Mouse (Mus musculus) frontal cortex, adult (tissue): ENCODE data around the gene Rpl18a.
"Not testable (repeated sequence)": the region's sequence is repeated elsewhere in the genome, so short reads cannot be mapped to it uniquely, and the experiment has no call there.

ENCODE experiments used
- ATAC-seq: cut with Nextera tagmentation; 2 replicates; pipeline ENCODE4 v1.9.2; 2017; ENCODE audit warnings: mild to moderate bottlenecking, moderate library complexity, mixed read lengths; ENCODE audit not compliant: low TSS enrichment

Gene Rpl18a

DNA sequence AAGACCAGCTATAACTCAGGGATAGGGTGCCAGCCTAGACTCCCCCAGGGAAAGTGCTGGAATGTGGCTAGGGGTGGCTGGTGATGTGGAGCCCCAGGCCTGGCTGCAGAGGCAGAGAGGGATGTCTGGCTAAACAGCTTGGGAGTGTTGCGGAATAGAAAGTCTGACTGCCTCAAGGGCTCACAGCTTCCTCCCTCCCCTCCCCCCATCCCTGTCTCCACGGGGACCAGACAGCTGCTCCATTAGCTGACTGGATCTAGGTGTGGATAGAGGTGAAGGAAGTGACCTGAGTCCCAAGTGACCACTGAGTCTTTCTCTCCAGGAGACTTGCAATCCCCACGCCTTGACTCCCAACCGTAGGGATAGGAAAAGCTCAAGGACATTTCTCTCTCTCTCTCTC lies 5.9 kb upstream of the Rpl18a start:
- ATAC-seq = no peak

DNA sequence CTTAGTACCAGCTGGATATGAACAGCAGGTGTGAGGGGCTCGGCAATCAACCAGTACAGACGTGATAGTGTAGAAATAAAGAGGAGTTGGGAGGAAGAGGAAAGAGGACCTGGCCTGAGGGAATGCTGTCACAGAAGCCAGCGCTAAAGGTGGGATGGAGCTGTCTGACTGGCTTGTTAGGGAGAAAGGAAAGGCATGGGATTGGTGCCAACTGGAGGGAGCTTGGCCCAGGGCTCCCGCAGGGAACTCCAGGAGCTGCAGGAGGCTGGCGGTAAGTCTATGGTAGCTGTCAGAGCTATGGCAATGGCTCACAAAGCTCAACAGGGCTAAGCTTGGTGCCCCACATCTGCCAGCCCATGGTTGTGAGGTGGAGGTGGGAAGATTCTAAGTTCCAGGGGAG lies 5.0 kb upstream of the Rpl18a start:
- no peak for ATAC-seq

DNA sequence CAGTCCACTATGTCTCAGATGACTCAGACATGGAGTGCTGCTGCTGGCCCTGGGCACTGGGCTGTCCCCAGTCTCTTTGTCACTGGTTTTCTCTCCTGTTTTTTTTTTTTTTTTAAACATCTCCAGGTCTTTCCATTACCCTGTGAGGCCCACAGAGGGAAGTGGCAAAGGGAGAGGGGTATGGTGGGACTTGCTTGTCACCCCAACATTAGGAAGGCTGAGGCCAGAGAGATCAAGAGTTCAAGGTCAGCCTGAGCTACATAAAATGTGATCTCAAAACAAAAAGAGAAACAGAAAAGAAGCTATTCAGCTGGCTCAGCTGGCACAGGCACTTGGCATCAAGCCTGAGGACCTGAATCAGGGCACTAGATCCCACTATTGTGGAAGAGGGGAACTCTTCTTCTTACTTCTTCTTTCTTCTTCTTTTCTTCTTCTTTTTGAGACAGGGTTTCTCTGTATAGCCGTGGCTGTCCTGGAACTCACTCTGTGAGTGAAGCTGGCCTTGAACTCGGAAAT lies 3.7 kb upstream of the Rpl18a start:
- ATAC-seq = no peak

DNA sequence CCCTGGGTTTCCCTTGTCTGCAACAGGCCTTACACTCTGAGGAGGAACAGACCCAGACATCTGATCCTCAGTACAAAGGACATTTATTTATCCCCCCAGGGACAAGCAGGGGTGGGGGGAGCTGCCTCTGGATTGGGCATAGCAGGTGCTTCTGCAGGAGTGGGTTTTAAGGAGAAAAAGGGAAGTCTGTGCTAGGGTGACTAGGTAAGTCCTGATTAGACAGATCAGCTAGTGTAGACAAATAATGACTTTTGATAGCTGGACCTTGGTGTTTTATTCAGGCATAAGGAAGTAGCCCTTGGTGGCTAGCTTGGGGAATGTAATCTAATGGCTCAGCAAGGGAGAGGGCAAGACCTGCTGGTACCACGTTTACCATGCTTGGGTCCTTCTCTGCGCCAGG lies 2.0 kb upstream of the Rpl18a start:
- no peak for ATAC-seq

DNA sequence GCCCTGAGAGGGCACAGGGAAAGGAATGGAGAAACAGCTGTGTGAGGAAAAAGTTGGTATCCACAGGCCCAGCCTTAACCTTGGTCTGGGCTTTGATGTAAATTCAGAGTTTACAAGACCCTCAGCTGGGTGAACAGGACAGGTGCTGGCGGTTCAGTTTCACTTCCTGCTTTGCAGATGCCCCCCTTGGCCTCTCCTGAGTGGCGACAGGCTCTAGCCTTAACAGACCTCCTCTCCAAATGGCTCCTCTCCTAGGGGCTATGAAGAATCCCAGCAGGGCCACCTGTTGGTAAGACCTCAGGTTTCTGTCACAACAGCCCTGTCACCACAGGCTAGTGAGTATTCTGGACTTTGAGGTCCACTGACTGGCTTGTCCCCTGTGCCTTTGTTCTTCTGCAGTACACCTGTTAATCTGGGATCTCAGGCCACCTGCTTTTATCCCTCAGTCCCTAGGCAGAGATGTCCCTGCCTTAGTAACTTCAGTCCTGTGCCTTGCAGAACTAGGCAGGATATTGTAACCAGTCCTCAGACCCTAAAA lies 1.5 kb upstream of the Rpl18a start:
- no peak for ATAC-seq

DNA sequence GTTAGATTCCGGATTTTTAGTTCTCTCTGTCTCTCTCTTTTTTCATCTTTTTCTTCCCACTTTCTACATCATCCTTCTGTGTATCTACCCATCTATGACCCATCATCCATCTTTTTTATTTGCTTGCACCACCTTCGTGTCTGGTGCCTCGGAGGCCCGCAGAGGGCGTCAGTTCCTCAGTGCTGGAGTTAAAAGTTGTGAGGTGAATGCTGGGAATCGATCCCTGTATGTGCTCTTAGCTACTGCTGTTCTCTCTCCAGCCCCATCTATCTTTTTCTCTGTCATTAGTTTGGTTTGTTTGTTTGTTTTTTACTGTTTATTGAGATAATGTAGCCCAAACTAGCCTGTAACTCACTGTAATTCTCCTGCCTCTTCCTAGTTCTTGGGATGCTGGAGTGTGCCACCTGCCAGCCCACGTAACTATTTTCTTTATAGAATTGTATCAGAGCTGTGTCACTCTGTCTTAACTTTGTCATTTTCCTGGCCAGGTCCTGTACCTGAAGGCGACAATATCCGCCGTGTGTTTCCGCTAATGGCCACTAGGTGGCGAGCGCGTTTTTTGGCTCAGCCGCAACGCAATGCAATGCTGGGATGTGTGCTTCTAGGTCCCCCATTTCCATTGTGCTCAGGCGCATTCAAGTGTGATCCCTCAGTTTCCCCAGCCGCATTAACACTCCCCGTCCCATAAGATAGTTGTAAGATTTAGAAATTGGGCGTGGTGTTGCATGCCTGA lies 635 bp upstream of the Rpl18a start:
- peak; percentile 35 for ATAC-seq

DNA sequence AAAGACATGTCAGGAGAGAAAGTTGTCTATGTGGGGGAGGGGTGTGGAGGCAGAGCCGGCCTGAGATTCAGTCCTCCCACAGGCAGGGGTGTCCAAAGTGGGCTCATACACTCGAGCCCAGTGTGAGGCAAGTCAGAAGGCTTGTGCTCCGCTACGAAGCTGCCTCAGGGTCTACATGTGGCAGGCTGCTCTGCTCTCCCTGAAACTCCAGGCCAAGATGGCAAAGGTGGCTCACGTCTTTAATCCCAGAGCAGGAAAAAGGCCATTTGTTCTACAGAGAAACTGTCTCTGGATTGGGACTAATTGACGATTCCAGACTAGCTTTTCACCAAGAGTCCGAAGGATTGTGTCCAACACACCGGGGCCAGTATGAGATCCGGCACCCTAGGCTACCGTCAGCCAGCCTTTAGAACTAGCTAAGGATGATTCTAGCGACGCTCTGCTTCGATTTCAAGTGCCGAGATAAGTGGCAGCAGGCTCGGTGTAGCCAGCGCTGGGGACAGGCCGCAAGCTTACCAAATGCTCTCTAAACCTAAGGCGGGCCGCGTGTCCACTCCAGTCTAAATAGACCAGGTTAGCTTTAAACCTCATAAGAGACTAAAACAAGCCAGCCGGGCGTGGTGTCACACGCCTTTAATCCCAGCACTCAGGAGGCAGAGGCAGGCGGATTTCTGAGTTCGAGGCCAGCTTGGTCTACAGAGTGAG lies 744 bp downstream of the Rpl18a start:
- no peak for ATAC-seq

DNA sequence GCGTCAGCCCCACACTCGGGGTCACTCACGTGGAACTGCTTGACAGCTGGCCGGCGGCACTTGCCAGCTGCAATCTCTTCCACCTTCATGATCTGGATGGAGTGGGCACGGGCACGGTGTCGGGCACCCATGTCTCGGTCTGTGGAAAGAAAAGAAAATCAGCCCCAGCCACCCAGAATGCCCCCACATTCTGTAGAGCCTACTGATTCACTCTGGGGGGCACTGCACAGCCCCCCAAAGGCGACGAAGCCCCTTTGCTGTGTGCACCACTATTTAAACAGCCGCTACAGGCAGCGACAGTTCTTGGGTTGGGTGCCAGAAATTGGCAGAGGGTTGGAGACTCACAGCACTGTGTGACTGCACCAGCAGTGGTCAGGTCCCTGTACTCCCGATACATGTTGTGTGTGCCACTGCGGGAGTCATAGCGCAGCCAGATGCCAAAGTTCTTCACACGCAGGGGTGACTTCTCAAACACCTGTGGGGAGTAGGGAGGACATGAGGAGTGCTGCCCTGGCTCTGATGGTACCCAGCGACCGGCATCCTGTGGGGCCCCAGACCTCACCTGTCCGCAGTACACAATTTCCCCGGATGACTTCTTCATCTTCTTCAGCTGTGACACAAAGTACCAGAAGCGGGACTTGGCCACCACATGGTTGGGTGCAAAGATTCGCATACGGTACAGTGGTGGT lies 1.5 kb downstream of the Rpl18a start:
- ATAC-seq = not testable (repeated sequence)

DNA sequence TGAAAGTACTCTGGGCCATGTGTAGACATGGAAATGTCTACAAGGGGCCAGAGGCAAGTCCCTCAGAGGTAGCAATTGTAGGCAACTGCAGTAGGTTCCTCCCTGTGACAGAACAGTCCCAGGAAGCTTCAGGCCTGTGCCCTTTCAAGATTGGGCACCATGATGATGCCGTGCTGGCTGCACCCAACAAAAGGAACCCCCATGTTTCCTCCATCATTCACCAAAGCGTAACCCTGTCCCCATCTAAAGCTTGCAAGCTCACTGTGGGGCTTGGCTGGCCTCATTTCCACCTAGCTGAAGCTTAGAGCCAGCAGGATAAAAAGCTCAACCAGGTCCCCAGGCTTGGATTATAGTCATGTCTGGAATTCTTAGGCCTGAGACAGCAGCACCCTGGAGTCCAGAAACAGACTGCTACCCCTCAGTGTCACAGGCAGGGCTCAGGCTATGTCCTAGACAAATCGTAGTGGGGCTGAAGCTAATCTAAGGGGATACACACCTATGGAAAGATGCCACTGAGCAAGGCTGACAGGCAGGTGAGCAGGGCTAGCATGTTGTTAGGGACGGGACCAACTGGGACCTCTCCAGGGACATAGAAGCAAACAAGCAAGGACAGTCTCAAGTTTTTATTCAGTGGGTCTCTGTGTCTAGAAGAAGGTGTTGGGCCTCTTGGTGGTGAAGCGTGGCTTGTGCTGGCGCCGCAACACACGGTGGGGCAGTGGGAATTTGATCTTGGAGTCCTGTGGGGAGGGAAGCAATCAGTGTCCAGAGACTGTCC lies 2.3 kb downstream of the Rpl18a start:
- no peak for ATAC-seq

DNA sequence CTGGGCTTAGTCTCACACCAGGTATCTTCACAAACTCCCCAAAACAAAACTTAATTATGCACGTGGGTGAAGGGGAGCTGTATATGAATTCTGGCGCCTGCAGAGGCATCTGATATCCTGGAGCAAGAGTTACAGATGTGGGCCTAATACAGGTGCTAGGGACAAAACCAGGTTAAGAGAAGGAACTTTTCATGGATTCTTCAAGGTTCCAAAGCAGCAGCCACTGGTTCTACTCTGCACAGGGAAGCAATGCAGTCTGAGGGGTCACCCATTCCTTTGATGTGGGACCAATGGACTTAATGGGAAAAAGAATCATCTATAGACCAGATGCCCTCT lies 2.9 kb downstream of the Rpl18a start:
- ATAC-seq = no peak

DNA sequence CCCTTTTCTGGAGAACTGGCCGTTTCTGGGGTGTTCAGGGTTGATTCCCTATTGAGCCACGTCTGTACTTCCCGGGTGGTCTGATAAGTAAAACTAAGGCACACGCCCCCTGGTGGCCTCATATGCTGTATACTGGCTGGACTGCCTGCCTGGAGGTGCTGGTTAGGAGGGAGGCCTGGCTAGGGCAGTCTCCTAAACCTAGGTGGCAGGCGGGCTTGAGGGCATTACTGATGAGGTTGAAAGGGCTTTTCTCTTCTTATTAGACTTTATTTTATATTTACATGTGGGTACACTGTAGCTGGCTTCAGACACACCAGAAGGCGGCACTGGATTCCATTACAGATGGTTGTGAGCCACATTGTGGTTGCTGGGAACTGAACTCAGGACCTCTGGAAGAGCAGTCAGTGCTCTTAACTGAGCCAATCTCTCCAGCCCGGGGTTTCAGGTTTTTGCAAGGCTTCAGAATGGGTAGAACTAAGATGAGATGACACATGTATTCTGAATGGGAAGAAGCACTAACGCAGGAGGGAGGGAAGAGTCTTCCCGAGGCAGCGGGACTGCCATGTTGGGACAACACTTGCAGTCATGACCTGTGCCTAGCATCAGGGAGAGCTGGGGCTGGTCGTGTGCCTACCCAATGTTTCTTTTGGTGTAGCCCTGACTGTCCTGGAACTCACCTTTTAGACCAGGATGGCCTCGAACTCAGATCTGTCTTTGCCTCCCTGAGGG lies 3.4 kb downstream of the Rpl18a start:
- no peak for ATAC-seq

DNA sequence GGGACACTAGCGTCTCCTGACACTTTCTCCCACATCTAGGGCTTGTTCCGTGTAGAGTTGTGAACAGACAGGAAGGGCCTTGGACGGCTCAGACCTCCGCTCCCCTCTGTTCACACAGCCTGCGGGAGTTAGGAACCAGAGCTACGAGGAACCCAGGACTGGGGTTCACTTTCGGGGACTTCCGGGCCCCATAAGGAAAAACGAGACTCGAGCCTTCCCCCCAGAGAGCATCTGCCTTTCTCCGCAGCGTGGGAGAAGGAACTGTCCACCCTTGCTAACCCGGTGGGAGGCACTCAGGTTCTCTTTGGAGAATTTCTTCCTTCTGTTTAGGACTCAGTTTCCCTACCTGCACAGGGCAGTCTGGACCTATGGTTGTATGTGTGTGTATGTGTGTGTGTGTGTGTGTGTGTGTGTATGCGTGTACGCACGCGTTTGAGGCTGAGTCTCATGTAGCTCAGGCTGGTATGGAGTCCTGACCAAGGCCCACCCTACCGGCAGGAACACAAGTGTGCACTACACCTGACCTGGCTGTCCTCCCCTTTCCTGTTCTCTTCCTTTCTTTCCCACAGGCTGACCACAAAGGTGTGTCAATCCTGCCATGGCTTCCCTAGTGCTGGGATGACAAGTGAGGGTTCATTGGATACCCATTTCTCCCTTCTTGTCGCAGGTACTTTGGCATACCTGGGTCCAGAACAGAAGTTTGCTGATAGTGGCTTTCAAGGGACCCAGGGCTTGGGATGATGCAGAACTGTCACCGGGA lies 4.1 kb downstream of the Rpl18a start:
- no peak for ATAC-seq

DNA sequence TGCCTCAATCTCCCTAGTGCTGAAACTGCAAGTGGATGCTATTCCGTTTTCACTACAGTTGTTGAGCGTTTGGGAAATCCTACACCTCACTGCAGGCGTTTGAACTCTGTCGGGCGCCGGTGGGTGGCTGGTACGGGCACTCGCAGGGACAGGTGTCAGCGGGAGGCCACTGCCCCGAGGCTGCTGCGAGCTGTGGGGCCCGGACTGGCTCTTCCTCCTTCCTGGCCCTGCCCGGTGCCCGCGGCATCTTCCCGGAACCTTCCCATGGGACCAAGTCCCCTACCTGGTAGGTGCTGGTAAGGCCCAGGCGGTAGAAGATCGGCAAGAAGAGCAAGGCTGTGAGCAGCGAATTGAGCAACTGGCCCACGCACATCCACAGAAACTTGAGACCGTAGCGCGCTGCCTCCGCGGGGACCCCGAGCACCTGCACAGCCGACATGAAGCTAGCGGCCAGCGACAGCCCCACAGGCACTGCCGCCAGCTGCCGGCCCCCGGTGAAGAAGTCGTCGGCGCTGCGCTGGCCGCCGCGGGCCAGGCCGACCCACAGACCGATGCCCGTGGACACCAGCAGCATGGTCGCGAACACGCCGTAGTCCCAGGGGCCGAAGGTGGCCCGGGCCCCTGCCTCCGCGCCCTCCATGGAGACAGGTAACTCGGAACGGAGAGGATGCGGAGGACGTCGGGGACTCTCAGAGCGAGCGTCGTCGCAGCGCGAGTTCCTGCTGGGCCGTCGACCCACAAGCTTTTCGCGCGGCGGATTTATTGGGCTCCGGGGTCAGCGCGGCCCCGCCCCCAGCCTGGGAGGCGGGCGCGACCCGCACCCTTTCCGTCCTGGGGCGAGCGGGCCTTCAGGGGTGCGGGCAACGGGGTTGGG lies 5.0 kb downstream of the Rpl18a start, which contains the start of gene Slc5a5:
Gene Slc5a5, minus strand, starts transcription at position 736 of the 874 bp plus-strand sequence.
- ATAC-seq = no peak

DNA sequence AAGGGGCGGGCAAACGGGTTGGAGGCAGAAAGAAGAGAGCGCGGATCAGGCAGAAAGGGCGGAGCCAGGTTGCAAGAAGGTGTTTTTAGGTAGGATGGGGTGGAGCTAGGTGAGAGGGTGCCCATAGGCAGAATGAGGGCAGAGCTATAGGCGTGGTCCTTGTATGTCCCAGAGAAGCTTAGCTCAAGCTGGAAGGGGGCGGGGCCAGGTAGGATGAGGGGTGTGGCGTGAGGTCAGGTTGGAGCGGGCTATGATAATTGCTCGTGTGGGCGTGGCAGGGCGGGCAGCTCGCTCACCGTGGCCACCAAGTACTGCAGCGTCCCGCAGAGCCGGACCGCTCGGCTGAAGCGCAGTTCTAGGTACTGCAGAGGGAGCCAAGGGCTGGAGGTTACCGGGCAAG lies 5.9 kb downstream of the Rpl18a start:
- no peak for ATAC-seq

DNA sequence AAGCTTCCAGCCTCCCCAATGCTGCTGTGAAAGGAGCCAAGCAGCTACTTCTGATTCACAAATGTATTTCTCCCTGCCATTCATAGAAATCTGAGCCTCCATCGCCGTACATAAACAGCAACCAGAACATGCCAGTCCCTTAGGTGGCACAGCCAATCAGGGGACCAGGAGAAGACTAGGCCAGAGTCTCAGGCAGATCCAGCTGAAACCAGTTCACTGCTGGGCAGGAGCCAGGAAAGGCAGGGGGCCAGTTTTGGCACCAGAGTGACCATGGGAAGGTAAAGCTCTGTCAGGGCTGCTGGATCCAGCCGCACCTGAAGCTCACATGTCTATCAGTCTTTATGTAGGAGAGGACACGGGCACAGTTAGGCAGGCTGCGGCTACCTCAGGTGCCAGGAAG lies 6.6 kb downstream of the Rpl18a start:
- no peak for ATAC-seq

DNA sequence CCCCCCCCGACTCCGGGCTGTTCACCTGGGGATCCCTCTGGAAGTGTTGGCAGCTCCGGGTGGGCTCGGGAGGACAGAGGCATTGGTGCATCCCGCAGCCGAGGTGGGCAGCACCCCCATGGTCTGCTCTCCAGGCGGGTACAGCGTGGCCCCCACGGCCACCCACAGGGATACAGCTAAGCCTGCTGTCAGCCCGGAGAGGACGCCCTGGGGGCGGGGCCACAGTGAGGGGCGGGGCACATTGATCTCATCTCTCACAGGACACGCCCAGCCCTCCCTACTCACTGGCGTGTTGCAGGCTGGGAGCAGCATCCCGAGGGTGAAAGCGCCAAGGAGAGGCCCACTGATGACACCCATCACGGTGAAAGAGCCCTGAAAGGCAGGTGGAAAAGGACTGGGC lies 9.5 kb downstream of the Rpl18a start:
- peak; percentile 81 for ATAC-seq

DNA sequence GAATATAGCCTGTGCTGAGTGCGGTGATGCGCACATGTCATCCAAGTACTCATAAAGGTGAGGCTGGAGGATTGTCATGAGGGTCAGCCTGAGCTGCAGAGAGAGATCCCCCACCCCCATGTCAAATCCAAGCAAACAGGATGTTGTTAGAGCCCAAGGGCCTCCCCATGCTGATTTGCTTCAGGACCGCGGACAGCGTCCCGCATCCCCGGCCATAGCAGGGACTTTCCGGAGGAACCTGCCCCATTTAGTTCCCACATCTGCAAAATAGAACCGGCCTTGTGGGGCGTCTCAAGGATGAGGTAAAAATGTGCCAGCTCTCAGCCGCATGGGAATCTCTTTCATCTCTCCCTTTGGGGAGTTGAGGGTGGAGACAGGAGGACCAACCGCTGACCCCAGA lies 11.6 kb downstream of the Rpl18a start:
- no peak for ATAC-seq

DNA sequence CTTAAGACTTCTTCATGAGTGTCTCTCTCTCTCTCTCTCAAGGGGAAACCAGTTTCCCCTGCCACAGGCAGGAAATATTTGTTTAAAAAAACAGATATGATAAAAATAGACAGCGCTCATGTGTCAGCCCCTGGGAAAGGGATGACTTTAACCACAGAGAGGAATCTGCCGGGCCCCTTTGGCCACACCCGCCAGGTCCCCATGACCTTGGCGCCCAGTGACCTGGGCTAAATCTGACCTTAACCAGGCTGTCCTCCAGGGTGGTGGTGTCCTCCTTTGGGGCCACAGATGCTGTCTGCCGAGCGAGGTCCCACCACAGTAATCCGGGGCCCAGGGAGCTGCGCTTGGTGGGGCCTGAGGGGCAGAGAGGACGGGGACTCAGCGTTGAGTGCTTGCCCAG lies 12.5 kb downstream of the Rpl18a start:
- no peak for ATAC-seq

DNA sequence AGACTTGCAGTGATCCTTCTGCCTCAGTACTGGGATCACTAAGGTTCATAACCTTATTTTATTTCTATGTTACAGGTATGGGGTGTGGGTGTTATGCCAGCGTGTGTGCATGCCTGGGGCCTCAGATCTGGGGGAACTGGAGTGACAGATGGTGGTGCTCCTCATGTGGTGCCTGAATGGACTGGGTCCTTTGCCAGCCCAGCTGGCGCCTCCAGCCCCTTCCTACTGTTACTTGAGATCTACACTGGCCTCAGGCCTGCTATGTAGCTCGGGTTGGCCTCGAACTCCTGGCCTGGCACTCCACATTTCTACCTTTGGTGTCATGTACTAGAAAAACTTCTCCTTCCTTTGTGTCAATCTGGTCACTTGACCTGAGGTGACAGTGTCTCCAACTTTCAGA lies 13.0 kb downstream of the Rpl18a start:
- no peak for ATAC-seq
